Mouse (Mus musculus): ENCODE results near the gene Tdgf1. TPM values are rescaled to one million over a fixed set of nuclear protein-coding genes. Genes with fewer than 3 reads are reported as not detected.

Gene Tdgf1
- polyA plus RNA-seq, 1 experiment, result 0.28 TPM

- H3K4me3 ChIP-seq (ENCODE audit: control insufficient read depth, low read depth, low read length), result peak overlapping the region; percentile 3; the same call in 1 of the 2 replicates
- no peak for TF ChIP-seq POLR2A (IDR thresholded peaks at IDR 0.05; ENCODE audit: control insufficient read depth, low read depth, low read length)
- TF ChIP-seq CTCF (IDR thresholded peaks at IDR 0.05; ENCODE audit: control insufficient read depth, insufficient read depth, insufficient replicate concordance, low read depth, low read length), result no peak
These were observed 31.2 kb downstream of the Tdgf1 start for GRCm38 (mm10) chr9:110914631-110915236.

GRCm38 (mm10) chr9:110909371-110909967 lies 36.5 kb downstream of the Tdgf1 start:
- H3K4me3 ChIP-seq (ENCODE audit: control insufficient read depth, low read depth, low read length), result no peak overlapping the region
- H3K36me3 ChIP-seq (ENCODE audit: control insufficient read depth, insufficient read depth, low read length), result no peaks in the 10 kb centered on the region
- no peaks in the 10 kb centered on the region for H3K27me3 ChIP-seq (ENCODE audit: control insufficient read depth, insufficient read depth, low read length)
- H3K4me1 ChIP-seq (ENCODE audit: control insufficient read depth, insufficient read depth, low read length), result peaks cover 2% of the 10 kb centered on the region
- no peak overlapping the region for H3K27ac ChIP-seq (ENCODE audit: control insufficient read depth, insufficient read depth, low read depth, low read length)
- TF ChIP-seq CTCF (IDR thresholded peaks at IDR 0.05; ENCODE audit: control insufficient read depth, insufficient read depth, insufficient replicate concordance, low read depth, low read length) (no peak), POLR2A (IDR thresholded peaks at IDR 0.05; ENCODE audit: control insufficient read depth, low read depth, low read length) (no peak)

More at GRCm38 (mm10) chr9:110914631-110915236, 31.2 kb downstream of the Tdgf1 start:
- Histone ChIP-seq H3K4me1 (ENCODE audit: control insufficient read depth, insufficient read depth, low read length) (no peaks in the 10 kb centered on the region; the same call in 1 of the 2 replicates), H3K36me3 (ENCODE audit: control insufficient read depth, insufficient read depth, low read length) (no peaks in the 10 kb centered on the region), H3K27me3 (ENCODE audit: control insufficient read depth, insufficient read depth, low read length) (no peaks in the 10 kb centered on the region), H3K27ac (ENCODE audit: control insufficient read depth, insufficient read depth, low read depth, low read length) (no peak overlapping the region)

- peaks cover 2% of the 10 kb centered on the region for H3K4me1 ChIP-seq (ENCODE audit: control insufficient read depth, insufficient read depth, low read length)
- no peak overlapping the region for H3K4me3 ChIP-seq (ENCODE audit: control insufficient read depth, low read depth, low read length)
- H3K36me3 ChIP-seq (ENCODE audit: control insufficient read depth, insufficient read depth, low read length), result no peaks in the 10 kb centered on the region
- no peaks in the 10 kb centered on the region for H3K27me3 ChIP-seq (ENCODE audit: control insufficient read depth, insufficient read depth, low read length)
- no peak overlapping the region for H3K27ac ChIP-seq (ENCODE audit: control insufficient read depth, insufficient read depth, low read depth, low read length)
- TF ChIP-seq CTCF (IDR thresholded peaks at IDR 0.05; ENCODE audit: control insufficient read depth, insufficient read depth, insufficient replicate concordance, low read depth, low read length) (no peak), POLR2A (IDR thresholded peaks at IDR 0.05; ENCODE audit: control insufficient read depth, low read depth, low read length) (no peak)
These were observed 37.3 kb downstream of the Tdgf1 start for GRCm38 (mm10) chr9:110908631-110909016.

- H3K36me3 ChIP-seq (ENCODE audit: control insufficient read depth, insufficient read depth, low read length), result no peaks in the 10 kb centered on the region
- no peaks in the 10 kb centered on the region for H3K27me3 ChIP-seq (ENCODE audit: control insufficient read depth, insufficient read depth, low read length)
- no peak overlapping the region for H3K4me3 ChIP-seq (ENCODE audit: control insufficient read depth, low read depth, low read length)
- peaks cover 2% of the 10 kb centered on the region for H3K4me1 ChIP-seq (ENCODE audit: control insufficient read depth, insufficient read depth, low read length)
- TF ChIP-seq POLR2A (IDR thresholded peaks at IDR 0.05; ENCODE audit: control insufficient read depth, low read depth, low read length), result no peak
- no peak for TF ChIP-seq CTCF (IDR thresholded peaks at IDR 0.05; ENCODE audit: control insufficient read depth, insufficient read depth, insufficient replicate concordance, low read depth, low read length)
- no peak overlapping the region for H3K27ac ChIP-seq (ENCODE audit: control insufficient read depth, insufficient read depth, low read depth, low read length)
These were observed 37.9 kb downstream of the Tdgf1 start for GRCm38 (mm10) chr9:110907838-110908630.

- Histone ChIP-seq H3K4me3 (ENCODE audit: control insufficient read depth, low read depth, low read length) (no peak overlapping the region), H3K4me1 (ENCODE audit: control insufficient read depth, insufficient read depth, low read length) (peaks cover 2% of the 10 kb centered on the region), H3K36me3 (ENCODE audit: control insufficient read depth, insufficient read depth, low read length) (no peaks in the 10 kb centered on the region), H3K27me3 (ENCODE audit: control insufficient read depth, insufficient read depth, low read length) (no peaks in the 10 kb centered on the region), H3K27ac (ENCODE audit: control insufficient read depth, insufficient read depth, low read depth, low read length) (no peak overlapping the region)
- TF ChIP-seq CTCF (IDR thresholded peaks at IDR 0.05; ENCODE audit: control insufficient read depth, insufficient read depth, insufficient replicate concordance, low read depth, low read length) (no peak), POLR2A (IDR thresholded peaks at IDR 0.05; ENCODE audit: control insufficient read depth, low read depth, low read length) (no peak)
These were observed 38.6 kb downstream of the Tdgf1 start for GRCm38 (mm10) chr9:110907201-110907837.

GRCm38 (mm10) chr9:110902271-110902670 lies 43.7 kb downstream of the Tdgf1 start:
- Histone ChIP-seq H3K27me3 (ENCODE audit: control insufficient read depth, insufficient read depth, low read length) (no peaks in the 10 kb centered on the region), H3K4me3 (ENCODE audit: control insufficient read depth, low read depth, low read length) (no peak overlapping the region), H3K36me3 (ENCODE audit: control insufficient read depth, insufficient read depth, low read length) (no peaks in the 10 kb centered on the region), H3K4me1 (ENCODE audit: control insufficient read depth, insufficient read depth, low read length) (peaks cover 2% of the 10 kb centered on the region; the same call in 1 of the 2 replicates), H3K27ac (ENCODE audit: control insufficient read depth, insufficient read depth, low read depth, low read length) (no peak overlapping the region)
- TF ChIP-seq CTCF (IDR thresholded peaks at IDR 0.05; ENCODE audit: control insufficient read depth, insufficient read depth, insufficient replicate concordance, low read depth, low read length) (no peak), POLR2A (IDR thresholded peaks at IDR 0.05; ENCODE audit: control insufficient read depth, low read depth, low read length) (no peak)

- Histone ChIP-seq H3K4me3 (ENCODE audit: control insufficient read depth, low read depth, low read length) (no peak overlapping the region), H3K4me1 (ENCODE audit: control insufficient read depth, insufficient read depth, low read length) (no peaks in the 10 kb centered on the region; the same call in 1 of the 2 replicates), H3K27ac (ENCODE audit: control insufficient read depth, insufficient read depth, low read depth, low read length) (no peak overlapping the region), H3K27me3 (ENCODE audit: control insufficient read depth, insufficient read depth, low read length) (no peaks in the 10 kb centered on the region), H3K36me3 (ENCODE audit: control insufficient read depth, insufficient read depth, low read length) (no peaks in the 10 kb centered on the region)
- TF ChIP-seq CTCF (IDR thresholded peaks at IDR 0.05; ENCODE audit: control insufficient read depth, insufficient read depth, insufficient replicate concordance, low read depth, low read length), result no peak
- no peak for TF ChIP-seq POLR2A (IDR thresholded peaks at IDR 0.05; ENCODE audit: control insufficient read depth, low read depth, low read length)
These were observed 44.8 kb downstream of the Tdgf1 start for GRCm38 (mm10) chr9:110901204-110901603.
